Mouse (Mus musculus) limb, embryonic 10.5 days (tissue): ENCODE measurements at regions not wholly inside any gene's neighbourhood (a gene's known extent, or its start where the extent isn't known, plus 50 kb on each side); places are given as distances from the start of the nearest gene placed in this dataset.

Experiments used
- DNase-seq: peaks from one replicate; pipeline ENCODE4 v3.0.0-alpha.2; 2017; ENCODE audit warnings: low spot score
- H3K27ac ChIP-seq: fragments of 300-500 bp; sonication (generic); 2 replicates; pipeline ENCODE4 v1.5.1; 2016; ENCODE audit warnings: mild to moderate bottlenecking
- H3K27me3 ChIP-seq: fragments of 300-500 bp; sonication (generic); 2 replicates; pipeline ENCODE4 v1.6.1; 2016; ENCODE audit warnings: low read depth, mild to moderate bottlenecking; ENCODE audit not compliant: poor library complexity, severe bottlenecking
- H3K36me3 ChIP-seq: fragments of 300-500 bp; sonication (generic); 2 replicates; pipeline ENCODE4 v1.6.1; 2016; ENCODE audit warnings: mild to moderate bottlenecking, moderate library complexity
- H3K4me1 ChIP-seq: fragments of 300-500 bp; sonication (generic); 2 replicates; pipeline ENCODE4 v1.6.1; 2016
- H3K4me3 ChIP-seq: fragments of 300-500 bp; sonication (generic); 2 replicates; pipeline ENCODE4 v1.5.1; 2016; ENCODE audit warnings: mild to moderate bottlenecking, moderate library complexity
- H3K9me3 ChIP-seq: fragments of 300-500 bp; sonication (generic); replicated peaks from 2 replicates; pipeline ENCODE4 v1.6.1; 2016; ENCODE audit warnings: mild to moderate bottlenecking
- WGBS: fragments of 180-500 bp; shearing (Covaris S2); methylation state at CpG from one replicate; pipeline ENCODE4 v1.1.7; 2016; 5-methylcytosine and 5-hydroxymethylcytosine counted together

GRCm38 (mm10) chr17:49225255-49226015, 202.7 kb upstream of the Mocs1 start:
- WGBS = 89% methylated on average over 9 of the region's 9 CpGs

GRCm38 (mm10) chr17:49226016-49226400, 202.2 kb upstream of the Mocs1 start:
- Histone ChIP-seq H3K4me1 (peaks cover 11% of the 10 kb centered on the region), H3K27me3 (no peaks in the 10 kb centered on the region), H3K27ac (no peak overlapping the region), H3K36me3 (no peaks in the 10 kb centered on the region), H3K4me3 (no peak overlapping the region), H3K9me3 (no peaks in the 10 kb centered on the region)
- 89% methylated on average over 6 of the region's 6 CpGs for WGBS
- no peak for DNase-seq

More at GRCm38 (mm10) chr17:49225255-49226015, 202.7 kb upstream of the Mocs1 start:
- Histone ChIP-seq H3K9me3 (no peaks in the 10 kb centered on the region), H3K4me1 (0 out of 2 replicates have a peak, but pooled peaks cover 5% of the 10 kb centered on the region), H3K27ac (no peak overlapping the region), H3K36me3 (no peaks in the 10 kb centered on the region), H3K4me3 (no peak overlapping the region), H3K27me3 (no peaks in the 10 kb centered on the region)
- DNase-seq = no peak

- Histone ChIP-seq H3K9me3 (no peaks in the 10 kb centered on the region), H3K27ac (peak overlapping the region; percentile 75), H3K4me1 (peaks cover 26% of the 10 kb centered on the region), H3K36me3 (no peaks in the 10 kb centered on the region), H3K4me3 (no peak overlapping the region), H3K27me3 (no peaks in the 10 kb centered on the region)
- 47% methylated on average over 3 of the region's 3 CpGs for WGBS
- no peak for DNase-seq
Observed at GRCm38 (mm10) chr17:49231287-49231686, 196.9 kb upstream of the Mocs1 start.

- Histone ChIP-seq H3K9me3 (no peaks in the 10 kb centered on the region), H3K4me3 (no peak overlapping the region), H3K36me3 (no peaks in the 10 kb centered on the region), H3K4me1 (no peaks in the 10 kb centered on the region), H3K27me3 (no peaks in the 10 kb centered on the region), H3K27ac (no peak overlapping the region)
- no peak for DNase-seq
Observed at GRCm38 (mm10) chr17:49240097-49240496, 188.1 kb upstream of the Mocs1 start.

GRCm38 (mm10) chr17:49243419-49243818, 184.7 kb upstream of the Mocs1 start:
- Histone ChIP-seq H3K9me3 (no peaks in the 10 kb centered on the region), H3K27ac (no peak overlapping the region), H3K36me3 (no peaks in the 10 kb centered on the region), H3K4me3 (no peak overlapping the region), H3K27me3 (no peaks in the 10 kb centered on the region), H3K4me1 (peaks cover 25% of the 10 kb centered on the region)
- DNase-seq = no peak
- WGBS = 83% methylated on average over 2 of the region's 2 CpGs

GRCm38 (mm10) chr17:49245013-49245412, 183.1 kb upstream of the Mocs1 start:
- H3K36me3 ChIP-seq = no peaks in the 10 kb centered on the region
- H3K27me3 ChIP-seq = no peaks in the 10 kb centered on the region
- no peak overlapping the region for H3K4me3 ChIP-seq
- WGBS = 60% methylated on average over 2 of the region's 2 CpGs
- H3K9me3 ChIP-seq = no peaks in the 10 kb centered on the region
- DNase-seq = no peak
- peaks cover 40% of the 10 kb centered on the region for H3K4me1 ChIP-seq
- no peak overlapping the region for H3K27ac ChIP-seq

GRCm38 (mm10) chr17:49247215-49247614, 180.9 kb upstream of the Mocs1 start:
- WGBS = 52% methylated on average over 17 of the region's 17 CpGs
- Histone ChIP-seq H3K36me3 (no peaks in the 10 kb centered on the region), H3K9me3 (no peaks in the 10 kb centered on the region), H3K4me3 (no peak overlapping the region), H3K27me3 (no peaks in the 10 kb centered on the region), H3K27ac (peak overlapping the region; percentile 67; the same call in 1 of the 2 replicates), H3K4me1 (peaks cover 57% of the 10 kb centered on the region)
- peak; percentile 40 for DNase-seq

GRCm38 (mm10) chr17:49250726-49251537, 177.2 kb upstream of the Mocs1 start:
- Histone ChIP-seq H3K27me3 (no peaks in the 10 kb centered on the region), H3K9me3 (no peaks in the 10 kb centered on the region), H3K27ac (peak overlapping the region; percentile 31; the same call in 1 of the 2 replicates), H3K36me3 (no peaks in the 10 kb centered on the region), H3K4me1 (peaks cover 52% of the 10 kb centered on the region), H3K4me3 (no peak overlapping the region)
- no peak for DNase-seq
- 43% methylated on average over 8 of the region's 8 CpGs for WGBS

- Histone ChIP-seq H3K27ac (no peak overlapping the region), H3K4me1 (peaks cover 43% of the 10 kb centered on the region), H3K9me3 (no peaks in the 10 kb centered on the region), H3K36me3 (no peaks in the 10 kb centered on the region), H3K27me3 (no peaks in the 10 kb centered on the region), H3K4me3 (no peak overlapping the region)
- DNase-seq = no peak
- WGBS = 77% methylated on average over 3 of the region's 3 CpGs
Observed at GRCm38 (mm10) chr17:49252271-49252670, 175.9 kb upstream of the Mocs1 start.

- no peak overlapping the region for H3K27ac ChIP-seq
- DNase-seq = no peak
Observed at GRCm38 (mm10) chr17:49258496-49258895, 169.7 kb upstream of the Mocs1 start.

GRCm38 (mm10) chr17:49262394-49262793, 165.8 kb upstream of the Mocs1 start:
- DNase-seq = no peak
- 26% methylated on average over 4 of the region's 4 CpGs for WGBS
- Histone ChIP-seq H3K9me3 (no peaks in the 10 kb centered on the region), H3K27me3 (no peaks in the 10 kb centered on the region), H3K4me3 (no peak overlapping the region), H3K36me3 (no peaks in the 10 kb centered on the region), H3K27ac (no peak overlapping the region), H3K4me1 (peaks cover 6% of the 10 kb centered on the region; the same call in 1 of the 2 replicates)

More at GRCm38 (mm10) chr17:49258496-49258895, 169.7 kb upstream of the Mocs1 start:
- Histone ChIP-seq H3K27me3 (no peaks in the 10 kb centered on the region), H3K36me3 (no peaks in the 10 kb centered on the region), H3K9me3 (no peaks in the 10 kb centered on the region), H3K4me1 (peaks cover 6% of the 10 kb centered on the region; the same call in 1 of the 2 replicates), H3K4me3 (no peak overlapping the region)

GRCm38 (mm10) chr17:49266343-49266742, 161.8 kb upstream of the Mocs1 start:
- no peak for DNase-seq
- H3K4me3 ChIP-seq = no peak overlapping the region

GRCm38 (mm10) chr17:49269943-49270342, 158.2 kb upstream of the Mocs1 start:
- no peak for DNase-seq
- Histone ChIP-seq H3K36me3 (no peaks in the 10 kb centered on the region), H3K4me3 (no peak overlapping the region), H3K27ac (no peak overlapping the region), H3K4me1 (no peaks in the 10 kb centered on the region), H3K9me3 (no peaks in the 10 kb centered on the region), H3K27me3 (no peaks in the 10 kb centered on the region)
- WGBS = 93% methylated on average over 7 of the region's 7 CpGs

More at GRCm38 (mm10) chr17:49266343-49266742, 161.8 kb upstream of the Mocs1 start:
- Histone ChIP-seq H3K27ac (no peak overlapping the region), H3K9me3 (no peaks in the 10 kb centered on the region), H3K36me3 (no peaks in the 10 kb centered on the region), H3K27me3 (no peaks in the 10 kb centered on the region), H3K4me1 (peaks cover 6% of the 10 kb centered on the region; the same call in 1 of the 2 replicates)
- 90% methylated on average over 4 of the region's 4 CpGs for WGBS
